Mouse (Mus musculus): ENCODE measurements at regions not wholly inside any gene's neighbourhood (a gene's known extent, or its start where the extent isn't known, plus 50 kb on each side); places are given as distances from the start of the nearest gene placed in this dataset.

GRCm38 (mm10) chr9:61770207-61770955 lies 144.0 kb downstream of the Rplp1 start:
- Histone ChIP-seq H3K27ac (replicated peaks; ENCODE audit: low read depth, low read length) (no peak overlapping the region), H3K4me2 (ENCODE audit: low read depth, low read length) (no peak overlapping the region), H3K36me3 (ENCODE audit: control insufficient read depth, insufficient read depth, low read length) (no peaks in the 10 kb centered on the region), H3K9me3 (ENCODE audit: control insufficient read depth, low read length) (no peaks in the 10 kb centered on the region), H3K9ac (ENCODE audit: low read depth, low read length) (no peak overlapping the region), H3K4me3 (ENCODE audit: low read depth, low read length) (no peak overlapping the region), H3K27me3 (replicated peaks; ENCODE audit: control insufficient read depth, insufficient read depth, low read length) (no peaks in the 10 kb centered on the region; the same call in 1 of the 2 replicates), H3K4me1 (ENCODE audit: control insufficient read depth, insufficient read depth, low read length) (no peaks in the 10 kb centered on the region)
- DNase-seq (ENCODE audit: low spot score) (no peak), ATAC-seq (ENCODE audit: low read depth) (no peak)
- WGBS: 74% methylated on average over 17 of the region's 17 CpGs

- no peaks in the 10 kb centered on the region for H3K4me1 ChIP-seq (ENCODE audit: control insufficient read depth, insufficient read depth, low read length)
- no peak overlapping the region for H3K9ac ChIP-seq (ENCODE audit: low read depth, low read length)
- H3K9me3 ChIP-seq (ENCODE audit: control insufficient read depth, low read length): no peaks in the 10 kb centered on the region
- no peaks in the 10 kb centered on the region for H3K36me3 ChIP-seq (ENCODE audit: control insufficient read depth, insufficient read depth, low read length)
- H3K27ac ChIP-seq (replicated peaks; ENCODE audit: low read depth, low read length): no peak overlapping the region
- 79% methylated on average over 6 of the region's 6 CpGs for WGBS
- H3K4me3 ChIP-seq (ENCODE audit: low read depth, low read length): no peak overlapping the region
- H3K4me2 ChIP-seq (ENCODE audit: low read depth, low read length): no peak overlapping the region
- DNase-seq (ENCODE audit: low spot score) (no peak), ATAC-seq (ENCODE audit: low read depth) (no peak)
- H3K27me3 ChIP-seq (replicated peaks; ENCODE audit: control insufficient read depth, insufficient read depth, low read length): no peaks in the 10 kb centered on the region; the same call in 1 of the 2 replicates
Measured at GRCm38 (mm10) chr9:61766187-61766586, 148.2 kb downstream of the Rplp1 start.

- Histone ChIP-seq H3K4me1 (ENCODE audit: control insufficient read depth, insufficient read depth, low read length) (no peaks in the 10 kb centered on the region), H3K36me3 (ENCODE audit: control insufficient read depth, insufficient read depth, low read length) (no peaks in the 10 kb centered on the region), H3K27me3 (replicated peaks; ENCODE audit: control insufficient read depth, insufficient read depth, low read length) (no peaks in the 10 kb centered on the region), H3K4me2 (ENCODE audit: low read depth, low read length) (no peak overlapping the region), H3K4me3 (ENCODE audit: low read depth, low read length) (no peak overlapping the region), H3K9ac (ENCODE audit: low read depth, low read length) (no peak overlapping the region), H3K9me3 (ENCODE audit: control insufficient read depth, low read length) (no peaks in the 10 kb centered on the region), H3K27ac (replicated peaks; ENCODE audit: low read depth, low read length) (no peak overlapping the region)
- no peak for ATAC-seq (ENCODE audit: low read depth)
- DNase-seq (ENCODE audit: low spot score): peak; percentile 48
- whole genome bisulfite sequencing: 34% methylated on average over 5 of the region's 5 CpGs
Measured at GRCm38 (mm10) chr9:61765366-61765765, 149.0 kb downstream of the Rplp1 start.

- no peak overlapping the region for H3K4me2 ChIP-seq (ENCODE audit: low read depth, low read length)
- no peak overlapping the region for H3K4me3 ChIP-seq (ENCODE audit: low read depth, low read length)
- no peaks in the 10 kb centered on the region for H3K36me3 ChIP-seq (ENCODE audit: control insufficient read depth, insufficient read depth, low read length)
- ATAC-seq (ENCODE audit: low read depth): no peak
- H3K27me3 ChIP-seq (replicated peaks; ENCODE audit: control insufficient read depth, insufficient read depth, low read length): no peaks in the 10 kb centered on the region; the same call in 1 of the 2 replicates
- WGBS: 85% methylated on average over 3 of the region's 3 CpGs
- no peak for DNase-seq (ENCODE audit: low spot score)
- H3K9ac ChIP-seq (ENCODE audit: low read depth, low read length): no peak overlapping the region
- peaks cover 8% of the 10 kb centered on the region for H3K4me1 ChIP-seq (ENCODE audit: control insufficient read depth, insufficient read depth, low read length)
- no peak overlapping the region for H3K27ac ChIP-seq (replicated peaks; ENCODE audit: low read depth, low read length)
- H3K9me3 ChIP-seq (ENCODE audit: control insufficient read depth, low read length): no peaks in the 10 kb centered on the region
Measured at GRCm38 (mm10) chr9:61757806-61758205, 156.5 kb downstream of the Rplp1 start.

- peak; percentile 70; the same call in 1 of the 2 replicates for ATAC-seq (ENCODE audit: low read depth)
- H3K4me1 ChIP-seq (ENCODE audit: control insufficient read depth, insufficient read depth, low read length): peaks cover 8% of the 10 kb centered on the region
- H3K36me3 ChIP-seq (ENCODE audit: control insufficient read depth, insufficient read depth, low read length): no peaks in the 10 kb centered on the region
- H3K9me3 ChIP-seq (ENCODE audit: control insufficient read depth, low read length): no peaks in the 10 kb centered on the region
- no peak overlapping the region for H3K9ac ChIP-seq (ENCODE audit: low read depth, low read length)
- no peak overlapping the region for H3K4me2 ChIP-seq (ENCODE audit: low read depth, low read length)
- no peak overlapping the region for H3K27ac ChIP-seq (replicated peaks; ENCODE audit: low read depth, low read length)
- no peak overlapping the region for H3K4me3 ChIP-seq (ENCODE audit: low read depth, low read length)
- peak; percentile 64 for DNase-seq (ENCODE audit: low spot score)
- WGBS: 83% methylated on average over 24 of the region's 24 CpGs
- no peaks in the 10 kb centered on the region; the same call in 1 of the 2 replicates for H3K27me3 ChIP-seq (replicated peaks; ENCODE audit: control insufficient read depth, insufficient read depth, low read length)
Measured at GRCm38 (mm10) chr9:61756801-61757342, 157.5 kb downstream of the Rplp1 start.

GRCm38 (mm10) chr9:61756224-61756800 lies 158.0 kb downstream of the Rplp1 start:
- Histone ChIP-seq H3K27me3 (replicated peaks; ENCODE audit: control insufficient read depth, insufficient read depth, low read length) (no peaks in the 10 kb centered on the region; the same call in 1 of the 2 replicates), H3K9me3 (ENCODE audit: control insufficient read depth, low read length) (no peaks in the 10 kb centered on the region), H3K36me3 (ENCODE audit: control insufficient read depth, insufficient read depth, low read length) (no peaks in the 10 kb centered on the region), H3K4me2 (ENCODE audit: low read depth, low read length) (no peak overlapping the region), H3K4me3 (ENCODE audit: low read depth, low read length) (no peak overlapping the region), H3K9ac (ENCODE audit: low read depth, low read length) (no peak overlapping the region), H3K4me1 (ENCODE audit: control insufficient read depth, insufficient read depth, low read length) (peaks cover 8% of the 10 kb centered on the region), H3K27ac (replicated peaks; ENCODE audit: low read depth, low read length) (no peak overlapping the region)
- 66% methylated on average over 15 of the region's 15 CpGs for whole genome bisulfite sequencing
- DNase-seq (ENCODE audit: low spot score) (peak; percentile 66), ATAC-seq (ENCODE audit: low read depth) (peak; percentile 81)

GRCm38 (mm10) chr9:61755311-61755710 lies 159.0 kb downstream of the Rplp1 start:
- no peaks in the 10 kb centered on the region for H3K36me3 ChIP-seq (ENCODE audit: control insufficient read depth, insufficient read depth, low read length)
- DNase-seq (ENCODE audit: low spot score): no peak
- no peak overlapping the region for H3K4me3 ChIP-seq (ENCODE audit: low read depth, low read length)
- no peak overlapping the region for H3K27ac ChIP-seq (replicated peaks; ENCODE audit: low read depth, low read length)
- H3K9me3 ChIP-seq (ENCODE audit: control insufficient read depth, low read length): no peaks in the 10 kb centered on the region
- peaks cover 8% of the 10 kb centered on the region for H3K4me1 ChIP-seq (ENCODE audit: control insufficient read depth, insufficient read depth, low read length)
- no peak overlapping the region for H3K9ac ChIP-seq (ENCODE audit: low read depth, low read length)
- ATAC-seq (ENCODE audit: low read depth): no peak
- H3K27me3 ChIP-seq (replicated peaks; ENCODE audit: control insufficient read depth, insufficient read depth, low read length): no peaks in the 10 kb centered on the region; the same call in 1 of the 2 replicates
- no peak overlapping the region for H3K4me2 ChIP-seq (ENCODE audit: low read depth, low read length)
- 93% methylated on average over 3 of the region's 3 CpGs for whole genome bisulfite sequencing

GRCm38 (mm10) chr9:61753795-61754194 lies 160.5 kb downstream of the Rplp1 start:
- peak; percentile 45 for DNase-seq (ENCODE audit: low spot score)
- H3K9ac ChIP-seq (ENCODE audit: low read depth, low read length): peak overlapping the region; percentile 32; the same call in 1 of the 2 replicates
- WGBS: 30% methylated on average over 9 of the region's 10 CpGs

More at GRCm38 (mm10) chr9:61753795-61754194, 160.5 kb downstream of the Rplp1 start:
- Histone ChIP-seq H3K27ac (replicated peaks; ENCODE audit: low read depth, low read length) (no peak overlapping the region), H3K9me3 (ENCODE audit: control insufficient read depth, low read length) (no peaks in the 10 kb centered on the region), H3K4me1 (ENCODE audit: control insufficient read depth, insufficient read depth, low read length) (peaks cover 8% of the 10 kb centered on the region), H3K4me3 (ENCODE audit: low read depth, low read length) (no peak overlapping the region), H3K36me3 (ENCODE audit: control insufficient read depth, insufficient read depth, low read length) (no peaks in the 10 kb centered on the region), H3K4me2 (ENCODE audit: low read depth, low read length) (peak overlapping the region; percentile 35), H3K27me3 (replicated peaks; ENCODE audit: control insufficient read depth, insufficient read depth, low read length) (no peaks in the 10 kb centered on the region; the same call in 1 of the 2 replicates)
- no peak for ATAC-seq (ENCODE audit: low read depth)
